Mouse (Mus musculus) heart, embryonic 13.5 days (tissue): ENCODE data around the gene Pde10a. TPM values are rescaled to one million over a fixed set of nuclear protein-coding genes. Genes with fewer than 3 reads are reported as not detected.

ENCODE experiments used
- ATAC-seq: fragments of 200-750 bp; cut with Nextera tagmentation; 2 replicates; pipeline ENCODE4 v1.8.0; 2017; ENCODE audit warnings: moderate TSS enrichment; ENCODE audit not compliant: insufficient number of reproducible peaks, low FRiP score, low TSS enrichment; ENCODE audit errors: extremely low read depth
- H3K27ac ChIP-seq: fragments of 300-500 bp; sonication (generic); replicated peaks from 2 replicates; pipeline ENCODE4 v1.5.1; 2015; ENCODE audit warnings: moderate library complexity, mild to moderate bottlenecking, inconsistent platforms
- H3K27me3 ChIP-seq: fragments of 300-500 bp; sonication (generic); replicated peaks from 2 replicates; pipeline ENCODE4 v1.6.1; 2015; ENCODE audit warnings: mild to moderate bottlenecking, inconsistent platforms
- H3K36me3 ChIP-seq: fragments of 300-500 bp; sonication (generic); 2 replicates; pipeline ENCODE4 v1.6.1; 2015; ENCODE audit warnings: mild to moderate bottlenecking, inconsistent platforms
- H3K4me1 ChIP-seq: fragments of 300-500 bp; sonication (generic); 2 replicates; pipeline ENCODE4 v1.6.1; 2015; ENCODE audit warnings: inconsistent platforms
- H3K4me2 ChIP-seq: fragments of 300-500 bp; sonication (generic); 2 replicates; pipeline ENCODE4 v1.6.1; 2015; ENCODE audit warnings: inconsistent platforms, mild to moderate bottlenecking, moderate library complexity
- H3K4me3 ChIP-seq: fragments of 300-500 bp; sonication (generic); 2 replicates; pipeline ENCODE4 v1.5.1; 2015; ENCODE audit warnings: moderate library complexity, mild to moderate bottlenecking, inconsistent platforms
- H3K9ac ChIP-seq: fragments of 300-500 bp; sonication (generic); 2 replicates; pipeline ENCODE4 v1.6.1; 2015; ENCODE audit warnings: inconsistent platforms, mild to moderate bottlenecking, moderate library complexity
- H3K9me3 ChIP-seq: fragments of 300-500 bp; sonication (generic); 2 replicates; pipeline ENCODE4 v1.6.1; 2016; ENCODE audit warnings: inconsistent platforms
- WGBS: fragments of 180-500 bp; shearing (Covaris S2); methylation state at CpG from one replicate; pipeline ENCODE4 v1.1.7; 2015; ENCODE audit warnings: mixed read lengths; 5-methylcytosine and 5-hydroxymethylcytosine counted together
- polyA plus RNA-seq: library from polyadenylated mRNA; unstranded; fragments of >200 nt; fragmentation: Nextera tagmentation; extraction: Ambion mirVana; gene quantifications from 2 replicates; pipeline ENCODE4 v1.2.1, GENCODE M21; 2015

The Pde10a gene
- polyA plus RNA-seq, 1 experiment from 2014 or later = 1.1 TPM

- H3K27me3 ChIP-seq = peaks cover 8% of the 10 kb centered on the region; the same call in 1 of the 2 replicates
- peaks cover 5% of the 10 kb centered on the region for H3K4me1 ChIP-seq
- no peaks in the 10 kb centered on the region for H3K9me3 ChIP-seq
- no peak overlapping the region for H3K27ac ChIP-seq
- no peak overlapping the region for H3K9ac ChIP-seq
- H3K36me3 ChIP-seq = no peaks in the 10 kb centered on the region
- 85% methylated on average over 9 of the region's 9 CpGs for WGBS
- no peak overlapping the region for H3K4me3 ChIP-seq
- ATAC-seq = no peak
- H3K4me2 ChIP-seq = no peak overlapping the region
These were observed 302.0 kb downstream of the Pde10a start for GRCm38 (mm10) chr17:8827204-8827603.

GRCm38 (mm10) chr17:8831001-8831400 is 305.8 kb downstream of the Pde10a start:
- Histone ChIP-seq H3K27ac (no peak overlapping the region), H3K4me2 (no peak overlapping the region), H3K9me3 (no peaks in the 10 kb centered on the region), H3K4me3 (no peak overlapping the region), H3K4me1 (peaks cover 5% of the 10 kb centered on the region), H3K36me3 (no peaks in the 10 kb centered on the region), H3K9ac (no peak overlapping the region), H3K27me3 (peaks cover 3% of the 10 kb centered on the region; the same call in 1 of the 2 replicates)
- WGBS = 75% methylated on average over 5 of the region's 5 CpGs
- no peak for ATAC-seq

- Histone ChIP-seq H3K27me3 (no peaks in the 10 kb centered on the region), H3K4me2 (no peak overlapping the region), H3K4me3 (no peak overlapping the region), H3K4me1 (peaks cover 16% of the 10 kb centered on the region), H3K9ac (no peak overlapping the region), H3K9me3 (no peaks in the 10 kb centered on the region), H3K27ac (no peak overlapping the region), H3K36me3 (no peaks in the 10 kb centered on the region)
- WGBS = 86% methylated on average over 5 of the region's 5 CpGs
- ATAC-seq = no peak
These were observed 311.1 kb downstream of the Pde10a start for GRCm38 (mm10) chr17:8836292-8836691.

GRCm38 (mm10) chr17:8838252-8838651 is 313.1 kb downstream of the Pde10a start:
- Histone ChIP-seq H3K9ac (no peak overlapping the region), H3K9me3 (no peaks in the 10 kb centered on the region), H3K27ac (no peak overlapping the region), H3K4me2 (no peak overlapping the region), H3K4me3 (no peak overlapping the region), H3K36me3 (no peaks in the 10 kb centered on the region), H3K4me1 (peaks cover 28% of the 10 kb centered on the region), H3K27me3 (no peaks in the 10 kb centered on the region)
- ATAC-seq = no peak
- WGBS = 42% methylated on average over 8 of the region's 8 CpGs

- WGBS = 67% methylated on average over 10 of the region's 10 CpGs
- H3K27me3 ChIP-seq = no peaks in the 10 kb centered on the region
- H3K4me2 ChIP-seq = no peak overlapping the region
- H3K4me3 ChIP-seq = no peak overlapping the region
- no peaks in the 10 kb centered on the region for H3K36me3 ChIP-seq
- peaks cover 28% of the 10 kb centered on the region for H3K4me1 ChIP-seq
- ATAC-seq = no peak
- H3K27ac ChIP-seq = 0 out of 2 replicates have a peak overlapping the region, but pooled peaks have one; percentile 26
- no peaks in the 10 kb centered on the region for H3K9me3 ChIP-seq
- no peak overlapping the region for H3K9ac ChIP-seq
These were observed 314.3 kb downstream of the Pde10a start for GRCm38 (mm10) chr17:8839237-8840011.

- Histone ChIP-seq H3K27ac (no peak overlapping the region), H3K36me3 (no peaks in the 10 kb centered on the region), H3K4me2 (no peak overlapping the region), H3K4me3 (no peak overlapping the region), H3K9ac (no peak overlapping the region), H3K4me1 (peaks cover 28% of the 10 kb centered on the region), H3K27me3 (0 out of 2 replicates have a peak, but pooled peaks cover 4% of the 10 kb centered on the region), H3K9me3 (no peaks in the 10 kb centered on the region)
- no peak for ATAC-seq
- 69% methylated on average over 8 of the region's 8 CpGs for WGBS
These were observed 315.9 kb downstream of the Pde10a start for GRCm38 (mm10) chr17:8841094-8841493.

- Histone ChIP-seq H3K27ac (no peak overlapping the region), H3K9ac (no peak overlapping the region)
- WGBS = 66% methylated on average over 8 of the region's 8 CpGs
These were observed 316.8 kb downstream of the Pde10a start for GRCm38 (mm10) chr17:8841897-8842540.

GRCm38 (mm10) chr17:8842662-8843061 is 317.5 kb downstream of the Pde10a start:
- ATAC-seq = no peak
- 0 out of 2 replicates have a peak, but pooled peaks cover 4% of the 10 kb centered on the region for H3K27me3 ChIP-seq
- no peak overlapping the region for H3K9ac ChIP-seq
- H3K4me2 ChIP-seq = no peak overlapping the region
- H3K4me1 ChIP-seq = peaks cover 35% of the 10 kb centered on the region
- H3K36me3 ChIP-seq = no peaks in the 10 kb centered on the region
- no peak overlapping the region for H3K4me3 ChIP-seq
- 51% methylated on average over 4 of the region's 4 CpGs for WGBS
- H3K9me3 ChIP-seq = no peaks in the 10 kb centered on the region
- H3K27ac ChIP-seq = no peak overlapping the region

More at GRCm38 (mm10) chr17:8841897-8842540, 316.8 kb downstream of the Pde10a start:
- H3K36me3 ChIP-seq = no peaks in the 10 kb centered on the region
- no peaks in the 10 kb centered on the region for H3K9me3 ChIP-seq
- H3K4me2 ChIP-seq = no peak overlapping the region
- peaks cover 29% of the 10 kb centered on the region for H3K4me1 ChIP-seq
- no peak for ATAC-seq
- no peak overlapping the region for H3K4me3 ChIP-seq
- H3K27me3 ChIP-seq = 0 out of 2 replicates have a peak, but pooled peaks cover 4% of the 10 kb centered on the region

GRCm38 (mm10) chr17:8843941-8844340 is 318.8 kb downstream of the Pde10a start:
- Histone ChIP-seq H3K4me1 (peaks cover 26% of the 10 kb centered on the region), H3K27me3 (0 out of 2 replicates have a peak, but pooled peaks cover 4% of the 10 kb centered on the region), H3K27ac (no peak overlapping the region), H3K4me3 (no peak overlapping the region), H3K9me3 (no peaks in the 10 kb centered on the region), H3K36me3 (no peaks in the 10 kb centered on the region), H3K9ac (no peak overlapping the region), H3K4me2 (no peak overlapping the region)
- no peak for ATAC-seq
- 82% methylated on average over 7 of the region's 7 CpGs for WGBS

- H3K27ac ChIP-seq = no peak overlapping the region
- H3K27me3 ChIP-seq = peaks cover 4% of the 10 kb centered on the region; the same call in 1 of the 2 replicates
- H3K9me3 ChIP-seq = no peaks in the 10 kb centered on the region
- H3K4me1 ChIP-seq = peaks cover 20% of the 10 kb centered on the region
- H3K36me3 ChIP-seq = no peaks in the 10 kb centered on the region
- WGBS = 64% methylated on average over 6 of the region's 6 CpGs
- no peak overlapping the region for H3K9ac ChIP-seq
- ATAC-seq = no peak
- no peak overlapping the region for H3K4me2 ChIP-seq
- no peak overlapping the region for H3K4me3 ChIP-seq
These were observed 321.3 kb downstream of the Pde10a start for GRCm38 (mm10) chr17:8846506-8846905.

GRCm38 (mm10) chr17:8847558-8847957 is 322.4 kb downstream of the Pde10a start:
- H3K9me3 ChIP-seq = no peaks in the 10 kb centered on the region
- no peak; the same call in 1 of the 2 replicates for ATAC-seq
- no peak overlapping the region for H3K27ac ChIP-seq
- H3K27me3 ChIP-seq = peaks cover 4% of the 10 kb centered on the region; the same call in 1 of the 2 replicates
- H3K4me3 ChIP-seq = no peak overlapping the region
- no peak overlapping the region for H3K9ac ChIP-seq
- peaks cover 15% of the 10 kb centered on the region for H3K4me1 ChIP-seq
- no peak overlapping the region for H3K4me2 ChIP-seq
- H3K36me3 ChIP-seq = no peaks in the 10 kb centered on the region
- WGBS = 39% methylated on average over 7 of the region's 7 CpGs
